Mouse (Mus musculus): ENCODE results near the gene Trim30b.
A peak's percentile ranks its signal among the peaks of the same experiment; 100 is the strongest.
"Not testable (repeated sequence)": the region's sequence is repeated elsewhere in the genome, so short reads cannot be mapped to it uniquely, and the experiment has no call there.

Gene Trim30b

GRCm38 (mm10) chr7:104369736-104370414 is at the start of gene Trim30b:
Gene Trim30b, minus strand, starts transcription at chr7:104369884.
- peak; percentile 7 for DNase-seq (ENCODE audit: low spot score)

GRCm38 (mm10) chr7:104404460-104404950 is 34.8 kb upstream of the Trim30b start:
- DNase-seq (ENCODE audit: low spot score) = no peak

DNA sequence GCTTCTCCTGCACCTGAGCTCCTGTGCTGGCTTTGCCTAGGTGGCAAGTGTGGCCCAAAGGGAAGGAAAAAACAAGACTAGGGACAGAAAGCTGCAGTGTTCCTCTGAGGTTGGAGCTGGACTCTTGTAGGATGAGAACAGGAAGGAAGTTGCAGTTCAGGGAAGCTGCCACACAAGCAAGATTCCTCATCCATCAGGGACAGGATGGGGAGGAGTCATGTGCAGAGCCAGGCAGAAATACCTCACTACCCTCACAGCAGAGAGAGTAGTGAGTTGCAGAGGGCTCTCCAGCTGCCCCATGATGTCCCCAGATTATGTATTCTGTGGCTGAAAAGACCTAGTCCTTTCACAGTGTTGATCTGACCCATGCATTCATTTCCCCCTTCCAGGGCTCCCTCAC is 31.5 kb upstream of the Trim30b start:
- DNase-seq (ENCODE audit: low spot score) = no peak

DNA sequence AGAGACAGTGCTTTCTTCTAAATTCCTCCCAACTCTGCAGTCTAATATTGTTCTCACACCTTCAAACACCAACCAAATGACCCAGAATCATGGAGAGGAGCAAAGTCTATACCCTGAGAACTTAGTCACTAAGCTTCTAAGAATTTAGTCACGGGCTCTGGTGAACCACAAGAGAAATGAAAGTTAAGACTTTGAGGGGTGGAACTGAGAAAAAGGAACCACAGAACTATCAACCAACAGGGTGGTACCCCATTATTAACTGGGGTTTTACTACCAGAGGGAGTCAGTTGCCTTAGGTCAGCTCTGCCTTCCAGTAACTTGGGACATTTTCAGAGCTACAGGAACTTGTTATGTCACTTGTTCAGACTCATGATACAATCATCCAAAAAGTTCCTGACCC is 31.0 kb upstream of the Trim30b start, which contains the start of gene Trim30c:
Gene Trim30c, minus strand, starts transcription at position 140 of the 400 bp plus-strand sequence.
- DNase-seq (ENCODE audit: low spot score) = no peak

DNA sequence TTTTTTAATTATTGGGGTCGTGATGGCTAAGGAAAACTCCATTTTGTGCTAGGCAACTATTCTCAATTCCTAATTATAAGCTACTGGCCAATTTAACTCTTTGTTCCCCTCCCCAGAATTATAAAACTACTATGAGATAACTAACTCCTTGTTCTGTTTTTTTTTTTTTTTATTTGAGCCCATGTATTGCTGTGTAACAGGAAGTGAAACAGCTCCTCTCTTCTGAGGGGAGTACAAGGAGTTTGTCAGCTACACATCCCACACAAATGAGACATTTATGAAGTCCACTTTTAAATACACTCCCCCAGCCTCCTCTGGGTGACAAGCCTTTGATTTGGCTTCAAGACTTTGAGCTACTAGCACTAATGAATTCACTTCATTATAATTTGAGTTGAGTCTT is 28.8 kb upstream of the Trim30b start:
- no peak for DNase-seq (ENCODE audit: low spot score)

- no peak for DNase-seq (ENCODE audit: low spot score)
Observed at GRCm38 (mm10) chr7:104366339-104366738, 3.3 kb downstream of the Trim30b start.

GRCm38 (mm10) chr7:104353600-104353967 is 16.1 kb downstream of the Trim30b start:
- DNase-seq (ENCODE audit: low spot score) = no peak

DNA sequence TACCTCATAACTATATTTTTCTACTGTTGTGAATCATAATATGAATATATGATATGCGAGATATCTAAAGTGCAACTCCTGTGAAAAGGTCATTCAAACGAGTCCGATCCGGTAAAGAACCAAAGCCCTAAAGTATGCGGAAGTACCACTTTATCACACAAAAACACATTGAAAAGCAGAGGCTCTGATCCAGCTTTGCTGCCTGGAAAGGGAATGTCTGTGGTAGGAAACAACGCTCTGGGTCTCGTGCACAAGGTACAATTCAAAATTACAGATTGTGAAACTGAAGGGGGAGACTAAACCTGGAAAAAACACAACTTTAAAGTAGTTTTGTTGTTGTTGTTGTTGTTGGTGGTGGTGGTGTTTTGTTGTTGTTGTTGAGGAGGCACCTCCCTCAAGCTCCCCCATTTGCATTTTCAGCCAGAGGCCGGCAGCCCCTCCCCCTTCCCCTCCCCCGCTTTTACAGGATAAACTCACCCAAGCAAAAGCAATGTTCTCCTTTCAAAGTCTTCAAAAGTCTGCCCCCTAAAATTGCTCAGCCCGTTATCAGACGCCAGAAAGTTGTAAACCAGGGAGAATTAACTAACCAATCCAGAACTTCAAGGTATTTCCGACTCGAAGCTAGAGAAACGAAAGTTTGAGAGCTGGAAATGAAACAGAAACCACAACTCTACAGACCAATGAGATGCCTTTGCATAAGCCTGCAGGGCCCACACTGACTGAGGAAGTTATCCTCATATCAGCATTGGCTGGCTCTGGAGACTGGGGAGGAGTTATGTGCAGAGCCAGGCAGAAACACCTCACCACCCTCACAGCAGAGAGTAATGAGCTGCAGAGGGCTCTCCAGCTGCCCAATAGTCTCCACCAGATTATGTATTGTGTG is 16.7 kb downstream of the Trim30b start, which contains the start of gene Trim12c:
Gene Trim12c, minus strand, starts transcription at position 646 of the 883 bp plus-strand sequence.
- peak; percentile 84 for DNase-seq (ENCODE audit: low spot score)

GRCm38 (mm10) chr7:104348043-104348442 is 21.6 kb downstream of the Trim30b start:
- not testable (repeated sequence) for DNase-seq (ENCODE audit: low spot score)

DNA sequence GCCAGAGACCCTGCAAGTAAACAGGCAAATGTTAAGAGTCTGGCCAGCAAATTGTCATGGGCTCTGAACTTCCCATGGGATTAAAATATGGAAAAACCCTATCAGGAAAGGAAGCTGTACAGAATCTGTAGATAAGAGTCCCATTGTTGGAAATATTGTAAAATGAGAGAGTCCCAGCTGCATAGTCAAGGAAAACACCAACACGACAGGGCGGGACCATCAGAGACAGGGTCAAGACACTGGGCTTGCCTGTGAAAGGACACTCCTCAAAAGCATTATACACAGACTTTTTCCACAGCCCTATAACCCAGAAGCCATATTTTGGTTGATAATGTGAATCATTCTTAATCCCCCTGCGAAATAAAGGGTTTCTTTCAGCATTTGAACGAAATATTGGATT is 28.9 kb downstream of the Trim30b start:
- not testable (repeated sequence) for DNase-seq (ENCODE audit: low spot score)

DNA sequence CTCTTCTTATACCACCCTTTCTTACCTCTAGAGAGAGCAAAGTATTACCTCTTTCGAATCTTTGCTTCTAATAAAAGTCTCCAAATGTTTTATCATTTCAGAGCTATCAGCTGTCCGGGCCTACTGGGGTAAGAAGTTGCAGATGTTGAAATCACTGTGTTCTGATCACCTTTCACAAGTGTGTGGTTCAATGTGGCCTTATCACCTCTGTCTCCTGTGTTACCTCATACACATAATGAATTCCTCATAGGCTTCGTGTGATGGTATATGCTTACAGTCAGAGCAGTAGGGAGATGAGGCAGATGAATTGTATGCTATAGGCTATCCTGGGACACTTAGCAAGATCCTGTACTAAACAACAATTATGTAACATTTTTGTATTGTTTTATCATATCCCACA is 34.1 kb downstream of the Trim30b start:
- DNase-seq (ENCODE audit: low spot score) = not testable (repeated sequence)

DNA sequence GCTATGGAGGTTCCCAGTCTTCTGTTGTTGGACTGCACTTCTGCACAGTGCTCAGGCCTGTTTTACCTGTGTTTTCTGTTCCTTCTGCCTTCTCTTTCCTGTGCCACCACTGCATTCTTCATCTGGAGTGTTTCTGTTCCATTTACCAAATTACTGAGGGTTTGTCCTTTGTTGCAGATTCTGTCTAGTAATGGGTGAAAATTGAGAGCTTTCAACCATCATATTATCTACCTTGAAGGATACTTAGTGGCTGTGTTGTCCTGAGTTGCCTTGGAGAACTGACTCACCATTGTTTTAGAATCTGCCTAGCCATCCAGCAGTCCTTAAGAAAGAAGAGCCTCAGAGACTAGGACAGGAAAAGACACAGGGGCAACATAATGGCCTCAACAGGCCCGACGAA is 40.5 kb downstream of the Trim30b start, which contains the start of gene Trim34b:
Gene Trim34b, plus strand, starts transcription at position 301 of the 400 bp plus-strand sequence.
- DNase-seq (ENCODE audit: low spot score) = not testable (repeated sequence)

DNA sequence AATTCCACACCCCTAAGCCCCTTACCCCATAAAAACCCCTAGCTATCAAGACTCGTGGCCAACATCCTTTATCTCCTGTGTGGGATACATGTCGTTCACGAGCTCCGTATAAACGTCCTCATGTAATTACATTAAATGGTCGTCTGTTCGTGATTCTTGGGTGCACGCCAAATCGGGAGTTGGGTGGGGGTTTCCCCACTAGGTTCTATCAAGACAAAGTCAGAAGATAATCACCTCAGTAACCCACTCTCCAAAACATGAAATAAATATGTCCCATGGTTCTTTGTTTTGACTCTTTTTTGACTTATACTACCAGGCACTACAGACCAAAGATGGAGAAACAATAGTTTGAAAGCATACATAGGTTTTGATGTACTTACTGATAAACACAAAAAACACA is 47.7 kb downstream of the Trim30b start:
- no peak for DNase-seq (ENCODE audit: low spot score)

DNA sequence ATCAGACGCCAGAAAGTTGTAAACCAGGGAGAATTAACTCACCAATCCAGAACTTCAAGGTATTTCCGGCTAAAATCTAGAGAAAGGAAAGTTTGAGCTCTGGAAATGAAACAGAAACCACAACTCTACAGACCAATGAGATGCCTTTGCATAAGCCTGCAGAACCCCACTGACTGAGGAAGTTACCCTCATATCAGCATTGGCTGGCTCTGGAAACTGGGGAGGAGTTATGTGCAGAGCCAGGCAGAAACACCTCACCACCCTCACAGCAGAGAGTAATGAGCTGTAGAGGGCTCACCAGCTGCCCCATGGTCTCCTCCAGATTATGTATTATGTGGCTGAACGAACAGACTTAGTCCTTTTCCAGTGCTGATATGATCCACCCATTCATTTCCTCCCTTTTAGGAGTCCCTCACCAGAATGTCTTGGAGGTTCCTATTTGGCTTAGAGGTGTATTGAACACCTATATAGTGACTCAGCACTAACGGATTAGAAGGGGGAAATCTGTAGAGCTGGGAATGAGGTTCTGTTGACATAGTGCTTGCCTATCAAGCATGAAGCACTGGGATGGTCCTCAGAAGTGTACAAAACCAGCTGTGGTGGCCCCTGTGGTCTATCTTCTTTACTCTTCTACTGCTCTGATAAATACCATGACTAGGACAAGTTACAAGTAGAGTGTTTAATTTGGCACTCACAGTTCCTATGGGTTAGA is 54.2 kb downstream of the Trim30b start, which contains the start of gene Trim12a:
Gene Trim12a, minus strand, starts transcription at position 98 of the 712 bp plus-strand sequence.
- DNase-seq (ENCODE audit: low spot score) = not testable (repeated sequence)

- no peak for DNase-seq (ENCODE audit: low spot score)
Observed at GRCm38 (mm10) chr7:104314796-104315353, 54.8 kb downstream of the Trim30b start.
